Mouse (Mus musculus): ENCODE measurements around the gene Spata25. TPM values are rescaled to one million over a fixed set of nuclear protein-coding genes. Genes with fewer than 3 reads are reported as not detected.
"Not testable (repeated sequence)": the region's sequence is repeated elsewhere in the genome, so short reads cannot be mapped to it uniquely, and the experiment has no call there.

Gene Spata25
- total and polyA plus RNA-seq, 3 experiments: 0.23 to 0.68 (median 0.60) TPM

GRCm38 (mm10) chr2:164857101-164857821 lies 28.9 kb upstream of the Spata25 start, which contains the start of gene Pltp:
Gene Pltp (minus strand): TSS chr2:164857711.
- Histone ChIP-seq H3K4me3 (peak within 1 kb of the TSS; percentile 47), H3K27ac (peak within 1 kb of the TSS; percentile 83), H3K36me3 (ENCODE audit: control insufficient read depth, insufficient read depth, low read length) (no peaks in the 10 kb centered on the region), H3K27me3 (ENCODE audit: control insufficient read depth, insufficient read depth, low read length) (no peaks in the 10 kb centered on the region), H3K79me2 (replicated peaks; ENCODE audit: control insufficient read depth, insufficient read depth, low read length) (no peaks in the 10 kb centered on the region), H3K9ac (ENCODE audit: low read depth, low read length) (peak within 1 kb of the TSS; percentile 67), H3K4me1 (ENCODE audit: control insufficient read depth, insufficient read depth, low read length) (peaks cover 8% of the 10 kb centered on the region)
- peak; percentile 81 for DNase-seq
- intact Hi-C loops (cut with DNase I): loop anchor here (2.0 kb wide), 1 partner anchor 22 kb away; the partner anchor contains the start of gene Pcif1
- 0 out of 2 replicates have a peak, but pooled peaks have one; percentile 44 for TF ChIP-seq POLR2A (IDR thresholded peaks at IDR 0.05; ENCODE audit: insufficient read depth, low read depth, low read length)
- no peak for TF ChIP-seq EP300 (IDR thresholded peaks at IDR 0.05; ENCODE audit: insufficient read depth, low read depth, low read length)
- 2% methylated on average over 47 of the region's 47 CpGs for WGBS

GRCm38 (mm10) chr2:164856309-164857100 lies 28.2 kb upstream of the Spata25 start:
- intact Hi-C loops (cut with DNase I): loop anchor here (2.0 kb wide), 1 partner anchor 22 kb away; the partner anchor contains the start of gene Pcif1

GRCm38 (mm10) chr2:164855572-164855971 lies 27.2 kb upstream of the Spata25 start:
- H3K36me3 ChIP-seq (ENCODE audit: control insufficient read depth, insufficient read depth, low read length); H3K9ac ChIP-seq (ENCODE audit: low read depth, low read length); H3K27ac ChIP-seq; H3K79me2 ChIP-seq (replicated peaks; ENCODE audit: control insufficient read depth, insufficient read depth, low read length); H3K4me1 ChIP-seq (ENCODE audit: control insufficient read depth, insufficient read depth, low read length); H3K27me3 ChIP-seq (ENCODE audit: control insufficient read depth, insufficient read depth, low read length); DNase-seq; H3K4me3 ChIP-seq: not testable (repeated sequence)
- intact Hi-C loops (cut with DNase I): loop anchor here (2.0 kb wide), 1 partner anchor 21 kb away; no protein-coding TSS in a partner anchor
- 89% methylated on average over 5 of the region's 5 CpGs for WGBS

More at GRCm38 (mm10) chr2:164856309-164857100, 28.2 kb upstream of the Spata25 start:
- Histone ChIP-seq H3K4me1 (ENCODE audit: control insufficient read depth, insufficient read depth, low read length) (peaks cover 4% of the 10 kb centered on the region; the same call in 1 of the 2 replicates), H3K9ac (ENCODE audit: low read depth, low read length) (peak overlapping the region; percentile 67), H3K36me3 (ENCODE audit: control insufficient read depth, insufficient read depth, low read length) (no peaks in the 10 kb centered on the region), H3K27me3 (ENCODE audit: control insufficient read depth, insufficient read depth, low read length) (no peaks in the 10 kb centered on the region), H3K79me2 (replicated peaks; ENCODE audit: control insufficient read depth, insufficient read depth, low read length) (no peaks in the 10 kb centered on the region), H3K4me3 (peak overlapping the region; percentile 47), H3K27ac (peak overlapping the region; percentile 83)
- WGBS: 3% methylated on average over 42 of the region's 42 CpGs
- peak; percentile 49 to 63 for DNase-seq
- TF ChIP-seq CTCF (IDR thresholded peaks at IDR 0.05): peak; percentile 32; the same call in 1 of the 2 replicates
- TF ChIP-seq EP300 (IDR thresholded peaks at IDR 0.05; ENCODE audit: insufficient read depth, low read depth, low read length): no peak

- no peak overlapping the region for H3K27ac ChIP-seq
- intact Hi-C loops (cut with DNase I): no loop called here
- no peak overlapping the region for H3K4me3 ChIP-seq
- H3K4me1 ChIP-seq (ENCODE audit: control insufficient read depth, insufficient read depth, low read length): no peaks in the 10 kb centered on the region; the same call in 1 of the 2 replicates
- no peak overlapping the region for H3K9ac ChIP-seq (ENCODE audit: low read depth, low read length)
- no peaks in the 10 kb centered on the region for H3K27me3 ChIP-seq (ENCODE audit: control insufficient read depth, insufficient read depth, low read length)
- no peaks in the 10 kb centered on the region for H3K36me3 ChIP-seq (ENCODE audit: control insufficient read depth, insufficient read depth, low read length)
- no peaks in the 10 kb centered on the region for H3K79me2 ChIP-seq (replicated peaks; ENCODE audit: control insufficient read depth, insufficient read depth, low read length)
- no peak for DNase-seq
- TF ChIP-seq EP300 (IDR thresholded peaks at IDR 0.05; ENCODE audit: insufficient read depth, low read depth, low read length): no peak
- no peak for TF ChIP-seq POLR2A (IDR thresholded peaks at IDR 0.05; ENCODE audit: insufficient read depth, low read depth, low read length)
- TF ChIP-seq CTCF (IDR thresholded peaks at IDR 0.05): no peak
- WGBS: 87% methylated on average over 8 of the region's 8 CpGs
Observed at GRCm38 (mm10) chr2:164850061-164850460, 21.7 kb upstream of the Spata25 start.

DNA sequence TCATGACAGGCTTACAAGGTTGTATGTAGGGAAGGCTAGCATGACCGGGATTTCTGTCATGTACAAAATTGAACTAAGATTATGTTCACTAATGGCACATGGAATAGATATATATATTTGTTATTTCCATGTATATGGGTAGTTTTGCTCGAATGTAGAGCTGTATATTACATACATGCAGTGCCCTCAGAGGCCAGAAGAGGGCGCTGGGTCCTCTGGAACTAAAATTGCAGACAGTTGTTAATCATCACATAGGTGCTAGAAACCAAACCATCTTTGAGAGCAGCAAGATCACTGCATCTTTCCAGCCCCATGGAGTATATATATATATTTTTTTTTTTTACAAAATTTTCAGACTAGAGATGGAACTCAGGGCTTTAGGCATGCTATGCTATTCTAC lies 17.4 kb upstream of the Spata25 start:
- Histone ChIP-seq H3K4me1 (ENCODE audit: control insufficient read depth, insufficient read depth, low read length) (no peaks in the 10 kb centered on the region), H3K79me2 (replicated peaks; ENCODE audit: control insufficient read depth, insufficient read depth, low read length) (no peaks in the 10 kb centered on the region), H3K27me3 (ENCODE audit: control insufficient read depth, insufficient read depth, low read length) (no peaks in the 10 kb centered on the region), H3K36me3 (ENCODE audit: control insufficient read depth, insufficient read depth, low read length) (no peaks in the 10 kb centered on the region), H3K9ac (ENCODE audit: low read depth, low read length) (no peak overlapping the region), H3K27ac (no peak overlapping the region), H3K4me3 (no peak overlapping the region)
- no peak for DNase-seq
- 55% methylated on average over 3 of the region's 3 CpGs for WGBS
- no peak for TF ChIP-seq POLR2A (IDR thresholded peaks at IDR 0.05; ENCODE audit: insufficient read depth, low read depth, low read length)
- TF ChIP-seq CTCF (IDR thresholded peaks at IDR 0.05): peak; percentile 69
- intact Hi-C loops (cut with DNase I): no loop called here

- H3K4me1 ChIP-seq (ENCODE audit: control insufficient read depth, insufficient read depth, low read length): peaks cover 7% of the 10 kb centered on the region
- TF ChIP-seq EP300 (IDR thresholded peaks at IDR 0.05; ENCODE audit: insufficient read depth, low read depth, low read length) (no peak), POLR2A (IDR thresholded peaks at IDR 0.05; ENCODE audit: insufficient read depth, low read depth, low read length) (no peak), CTCF (IDR thresholded peaks at IDR 0.05) (no peak)
- no peak overlapping the region for H3K27ac ChIP-seq
- H3K79me2 ChIP-seq (replicated peaks; ENCODE audit: control insufficient read depth, insufficient read depth, low read length): no peaks in the 10 kb centered on the region
- H3K4me3 ChIP-seq: no peak overlapping the region
- intact Hi-C loops (cut with DNase I): loop anchor here (2.0 to 10.0 kb wide), 3 partner anchors 20 to 200 kb away; partner anchors contain the start of gene Ncoa5
- WGBS: 93% methylated on average over 4 of the region's 4 CpGs
- no peak for DNase-seq
- H3K36me3 ChIP-seq (ENCODE audit: control insufficient read depth, insufficient read depth, low read length): no peaks in the 10 kb centered on the region
- H3K27me3 ChIP-seq (ENCODE audit: control insufficient read depth, insufficient read depth, low read length): no peaks in the 10 kb centered on the region
- H3K9ac ChIP-seq (ENCODE audit: low read depth, low read length): no peak overlapping the region
Observed at GRCm38 (mm10) chr2:164835164-164835563, 6.8 kb upstream of the Spata25 start.

Data from heart, adult 2 months (tissue).